Mouse (Mus musculus) thymus, postnatal 36 days (tissue): ENCODE measurements around the gene Nin.
"Not testable (repeated sequence)": the region's sequence is repeated elsewhere in the genome, so short reads cannot be mapped to it uniquely, and the experiment has no call there.

Experiments used
- DNase-seq, 2 experiments: peaks; one replicate each; pipeline ENCODE4 v3.0.0; 2022; ENCODE audit warnings: mixed read lengths in 2 of 2

Gene Nin

DNA sequence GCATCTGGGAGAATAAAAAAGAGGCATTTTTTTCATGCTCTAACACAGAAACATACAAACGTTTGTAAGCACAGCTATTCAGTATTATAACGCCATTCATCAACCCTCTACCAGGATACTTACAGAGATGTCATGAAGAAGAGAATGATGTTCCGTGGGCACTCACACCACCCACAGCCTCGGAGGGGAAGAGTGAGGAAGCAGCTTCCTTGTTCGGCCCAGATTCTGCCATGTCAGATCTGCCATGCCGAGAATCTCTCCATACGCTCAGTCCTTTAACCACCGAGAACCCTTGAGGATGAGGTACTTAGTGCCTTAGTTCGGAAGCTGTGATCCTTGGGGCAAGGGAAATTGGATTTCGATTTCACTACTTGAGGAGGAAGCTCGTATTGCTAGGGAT is at the start of gene Nin:
TSS of gene Nin (minus strand) at position 367 of the 400 bp plus-strand sequence.
- no peak for DNase-seq

DNA sequence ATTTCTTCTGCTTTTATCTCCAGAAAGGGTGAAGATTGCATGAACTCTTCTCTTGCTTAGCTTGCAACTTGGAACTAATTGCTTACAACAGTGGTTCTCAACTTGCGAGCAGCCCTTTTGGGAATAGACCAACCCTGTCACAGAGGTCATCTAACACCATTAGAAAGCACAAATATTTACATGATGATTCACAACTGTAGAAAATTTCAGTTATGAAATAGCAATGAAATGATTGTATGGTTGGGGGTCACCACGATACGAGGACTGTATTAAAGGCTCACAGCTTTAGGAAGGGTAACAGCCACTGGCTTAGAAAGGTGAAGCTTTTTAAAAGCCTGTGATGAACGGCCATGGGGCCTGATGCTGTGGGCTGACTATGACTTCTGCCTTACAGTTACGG is 47.5 kb upstream of the Nin start:
- DNase-seq: no peak

GRCm38 (mm10) chr12:70157292-70158066 is 44.0 kb upstream of the Nin start:
- no peak for DNase-seq

GRCm38 (mm10) chr12:70156222-70156621 is 42.7 kb upstream of the Nin start:
- DNase-seq: no peak

DNA sequence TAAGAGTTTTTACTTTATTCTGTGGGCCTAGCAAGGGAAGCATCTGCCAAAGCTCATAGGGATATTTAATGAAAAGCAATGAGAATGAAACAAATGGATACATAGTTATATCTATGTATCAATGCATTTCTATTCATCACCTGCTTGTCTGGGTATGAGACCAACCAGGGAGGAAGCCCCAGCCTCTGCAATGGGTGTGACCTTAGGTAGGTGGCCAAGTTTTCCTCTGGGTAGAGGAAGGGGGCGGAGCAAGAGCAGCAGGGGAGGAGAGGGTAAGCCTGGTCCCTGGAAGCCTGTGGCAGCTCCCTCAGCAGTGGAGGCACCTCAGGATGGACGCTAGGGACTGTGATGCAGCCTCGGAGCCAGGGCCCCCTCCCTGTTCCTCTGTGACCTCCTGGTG is 40.3 kb upstream of the Nin start, which contains the start of gene Abhd12b:
TSS of gene Abhd12b (plus strand) at position 301 of the 400 bp plus-strand sequence.
- no peak for DNase-seq

GRCm38 (mm10) chr12:70148631-70149265 is 35.2 kb upstream of the Nin start:
- peak; percentile 62 to 73 for DNase-seq

- DNase-seq: no peak
Observed at GRCm38 (mm10) chr12:70147986-70148630, 34.6 kb upstream of the Nin start.

DNA sequence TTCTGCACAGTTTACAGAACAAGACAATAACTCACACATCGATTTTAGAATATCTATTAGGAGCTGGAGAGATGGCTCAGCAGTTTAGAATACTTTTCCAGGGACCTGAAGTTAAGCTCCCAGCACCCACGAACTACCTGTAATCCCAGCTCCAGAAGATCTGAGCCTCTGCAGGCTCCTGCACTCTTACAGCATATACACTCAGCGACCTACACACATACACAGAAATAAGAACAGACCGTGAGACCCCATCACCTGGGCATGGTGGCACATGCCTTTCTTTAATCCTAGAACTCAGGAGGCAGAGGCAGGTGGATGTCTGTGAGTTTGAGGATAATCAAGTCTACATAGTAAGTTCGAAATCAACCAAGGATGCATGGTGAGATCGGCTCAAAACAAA is 32.1 kb upstream of the Nin start:
- no peak for DNase-seq

DNA sequence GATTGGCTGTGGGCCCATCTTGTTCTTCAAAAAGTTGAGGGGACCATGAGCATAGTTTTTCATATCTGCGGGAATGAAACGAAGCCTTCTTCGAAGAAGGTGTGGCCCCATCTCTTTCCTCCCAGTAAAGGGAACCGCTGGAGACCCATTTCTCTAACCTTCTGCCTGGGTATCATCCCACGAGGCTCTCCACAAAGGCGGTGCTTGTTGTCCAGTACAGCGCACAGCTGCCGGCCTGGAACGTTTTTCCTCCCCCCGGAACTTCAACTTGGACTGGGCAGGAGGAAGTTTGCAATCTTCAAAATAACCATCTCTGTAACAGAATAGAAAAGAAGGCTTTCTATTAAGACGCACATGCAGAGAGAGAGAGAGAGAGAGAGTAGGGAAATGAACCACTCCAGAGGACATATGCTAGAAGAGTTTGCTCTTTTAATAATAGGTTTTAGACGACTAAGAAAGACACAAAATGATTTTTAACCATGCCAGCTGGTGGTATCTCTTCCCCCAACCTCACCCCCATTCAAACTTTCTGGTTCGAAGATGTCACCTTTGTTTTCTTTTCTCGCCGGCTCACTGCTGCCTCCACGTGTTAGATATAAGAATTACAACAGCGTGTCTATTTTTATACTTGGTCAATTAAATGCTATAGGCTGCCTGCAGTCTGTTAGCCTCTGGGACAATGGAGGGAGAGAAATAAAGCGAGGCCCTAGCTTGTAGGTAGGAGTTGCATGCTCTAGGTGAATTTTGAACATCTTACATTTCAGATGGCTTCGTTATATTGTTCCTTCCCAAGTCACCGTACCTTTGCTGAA is 31.3 kb upstream of the Nin start:
- peak; percentile 50 to 63 for DNase-seq

GRCm38 (mm10) chr12:70144106-70144587 is 30.6 kb upstream of the Nin start:
- not testable (repeated sequence) for DNase-seq

DNA sequence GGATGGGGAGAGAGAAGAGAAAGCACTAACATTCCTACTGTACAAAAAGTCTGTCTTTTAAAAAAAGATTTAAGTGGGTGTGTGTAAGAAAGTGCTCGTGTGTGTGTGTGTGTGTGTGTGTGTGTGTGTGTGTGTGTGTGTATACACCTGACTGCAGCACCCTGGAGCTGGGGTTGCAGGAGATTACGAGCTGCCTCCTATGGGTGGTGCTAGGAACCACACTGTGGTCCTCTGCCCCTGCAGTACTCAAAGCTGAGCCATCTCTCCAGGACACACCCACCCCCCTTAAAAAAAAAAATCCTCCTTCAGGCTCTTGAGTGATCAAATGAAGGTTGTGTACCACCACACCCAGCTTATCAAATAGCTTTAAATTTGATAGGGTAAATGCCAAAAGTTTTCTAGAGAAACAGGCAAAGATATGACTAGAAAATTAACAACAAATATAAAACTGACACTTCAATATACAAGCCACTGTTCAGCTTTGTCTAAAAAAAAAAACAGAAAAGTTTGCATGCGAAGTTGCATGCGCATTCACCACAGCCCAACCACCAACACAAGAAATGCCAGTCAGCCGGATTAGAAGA is 27.6 kb upstream of the Nin start:
- no peak for DNase-seq

DNA sequence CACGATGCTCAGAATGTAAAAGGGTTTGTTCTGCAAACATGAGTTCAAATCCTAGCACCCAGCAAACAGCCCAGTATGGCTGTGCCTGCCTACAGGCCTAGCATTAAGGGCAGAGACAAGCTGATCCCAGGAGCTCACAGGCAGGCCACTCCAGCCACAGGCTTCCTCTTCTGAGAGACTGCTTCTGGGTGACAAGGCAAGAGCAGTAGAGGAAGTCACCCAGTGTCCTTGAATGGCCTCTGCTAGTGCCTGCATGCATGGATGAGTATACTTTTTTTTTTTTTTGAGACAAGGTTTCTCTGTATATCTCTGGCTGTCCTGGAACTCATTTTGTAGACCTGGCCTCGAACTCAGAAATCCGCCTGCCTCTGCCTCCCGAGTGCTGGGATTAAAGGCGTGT is 27.0 kb upstream of the Nin start:
- DNase-seq: no peak

GRCm38 (mm10) chr12:70139871-70140270 is 26.4 kb upstream of the Nin start:
- DNase-seq: no peak

- DNase-seq: no peak
Observed at GRCm38 (mm10) chr12:70137626-70138025, 24.1 kb upstream of the Nin start.

GRCm38 (mm10) chr12:70137095-70137494 is 23.6 kb upstream of the Nin start:
- no peak for DNase-seq

DNA sequence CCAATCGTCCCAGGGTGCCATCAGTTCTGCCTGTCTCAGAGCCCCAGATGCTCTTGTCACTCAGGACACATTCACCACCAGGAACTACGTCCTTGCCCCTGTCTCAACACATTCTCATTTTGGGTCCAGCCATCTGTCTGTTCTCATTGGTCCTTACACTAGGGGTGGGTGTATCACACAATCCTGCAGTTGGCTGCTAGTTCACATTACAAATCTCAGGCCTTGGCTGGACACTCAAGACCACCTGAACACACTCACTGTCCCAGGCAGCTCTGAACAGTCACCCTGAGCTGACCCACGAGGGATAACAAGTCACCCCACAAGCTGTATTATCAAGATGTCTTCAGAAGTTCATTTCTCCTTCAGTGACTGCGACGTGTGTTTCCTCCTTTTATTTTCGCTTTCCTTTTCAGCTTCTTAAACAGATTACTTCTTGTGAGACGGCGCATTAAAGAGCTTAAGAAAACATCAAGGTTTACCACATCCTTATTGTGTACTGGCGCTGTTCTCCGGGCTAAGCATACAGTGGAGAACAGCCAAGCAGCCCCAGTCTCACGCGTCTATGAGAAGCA is 22.8 kb upstream of the Nin start:
- DNase-seq: peak; percentile 59 to 63

GRCm38 (mm10) chr12:70134627-70135235 is 21.2 kb upstream of the Nin start:
- DNase-seq: no peak

GRCm38 (mm10) chr12:70131042-70131675 is 17.6 kb upstream of the Nin start:
- peak; percentile 47 to 62 for DNase-seq

- DNase-seq: peak; percentile 40 to 51
Observed at GRCm38 (mm10) chr12:70129105-70129504, 15.6 kb upstream of the Nin start.

DNA sequence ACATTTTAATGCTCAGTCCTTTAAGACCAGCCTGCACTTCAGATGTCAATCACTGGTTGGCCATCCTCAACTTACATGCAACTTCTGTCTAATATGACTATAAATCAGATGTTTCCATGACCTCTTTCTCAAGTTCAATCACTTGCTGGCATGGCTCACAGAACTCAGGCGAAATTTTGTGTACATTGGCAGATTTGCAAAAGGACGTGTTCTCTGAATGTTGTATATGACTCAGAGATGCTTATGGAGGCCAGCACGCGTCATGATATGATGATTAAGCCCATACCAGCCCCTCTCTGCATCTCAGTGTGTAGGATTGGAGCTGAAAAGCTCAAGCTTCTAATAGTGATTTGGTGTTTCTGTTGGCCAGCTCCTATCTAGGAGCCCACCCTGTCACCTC is 13.1 kb upstream of the Nin start:
- DNase-seq: no peak

GRCm38 (mm10) chr12:70119552-70119951 is 6.0 kb upstream of the Nin start:
- no peak for DNase-seq
